Mouse (Mus musculus) frontal cortex, postnatal 14 days (tissue): ENCODE measurements around the gene Mcrs1.
A peak's percentile ranks its signal among the peaks of the same experiment; 100 is the strongest.
"Not testable (repeated sequence)": the region's sequence is repeated elsewhere in the genome, so short reads cannot be mapped to it uniquely, and the experiment has no call there.

Experiments
- DNase-seq, 2 experiments: peaks; one replicate each; pipeline ENCODE4 v3.0.0; 2022; ENCODE audit warnings: low spot score in 2 of 2

Mcrs1 gene

DNA sequence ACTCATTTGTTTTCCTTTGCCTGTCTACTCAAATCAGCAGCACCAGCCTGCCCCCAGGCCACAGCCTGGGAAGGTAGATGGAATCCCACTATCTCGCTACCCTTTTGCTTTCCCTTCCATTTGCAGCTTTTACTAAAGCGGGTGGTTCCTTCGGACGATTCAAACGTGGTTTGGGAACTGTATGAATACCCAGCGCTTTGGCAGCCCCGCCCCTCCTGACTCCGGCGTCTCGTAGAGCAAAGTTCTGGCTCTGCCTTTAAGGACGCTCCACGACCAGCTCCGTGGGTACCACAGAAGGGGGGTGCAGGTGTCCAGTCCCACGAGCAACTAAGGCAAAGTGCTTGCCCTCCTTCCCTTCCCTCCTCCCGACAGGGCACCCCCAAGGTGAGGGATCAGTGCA is 650 bp downstream of the Mcrs1 start:
- DNase-seq = not testable (repeated sequence)

DNA sequence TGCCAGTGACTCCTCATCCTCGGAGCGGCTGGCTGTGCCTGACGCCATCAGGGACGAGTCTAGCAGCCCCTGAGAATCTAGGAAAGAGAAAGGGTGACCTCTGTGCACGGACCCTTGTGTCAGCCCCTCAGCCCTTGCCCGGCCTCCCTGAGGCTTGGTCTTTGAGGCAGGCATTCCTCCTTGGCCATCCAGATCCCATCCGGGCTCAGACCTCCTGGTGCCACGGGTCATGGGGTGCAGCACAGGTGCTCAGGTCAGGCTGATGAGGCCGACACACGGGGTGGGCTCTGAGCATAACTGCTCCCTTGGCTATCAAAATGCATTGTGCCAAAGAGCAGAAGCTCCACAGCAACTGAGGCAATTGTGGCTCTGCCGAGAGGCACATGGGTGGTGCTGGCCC is 1.8 kb downstream of the Mcrs1 start:
- DNase-seq = no peak

DNA sequence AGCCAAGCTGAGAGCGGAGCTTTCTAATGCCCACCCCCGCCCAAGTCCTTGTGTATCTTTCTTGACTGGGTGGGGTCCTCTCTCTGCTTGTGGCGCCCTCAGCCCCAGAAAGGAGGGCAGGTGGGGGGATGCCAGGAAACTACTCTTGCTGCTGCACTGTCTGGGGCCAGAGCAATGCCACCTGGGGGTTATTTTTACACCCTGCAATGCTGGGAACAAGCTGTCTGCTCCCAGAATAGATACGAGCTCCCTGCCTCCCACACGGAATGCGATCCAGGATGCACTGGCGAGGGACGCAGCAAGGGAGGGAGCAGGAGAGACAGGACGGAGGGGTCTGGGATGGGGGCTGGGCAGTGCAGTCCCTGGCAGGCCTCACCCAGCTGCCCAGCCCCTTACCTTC is 2.8 kb downstream of the Mcrs1 start:
- DNase-seq = peak; percentile 57 to 75

DNA sequence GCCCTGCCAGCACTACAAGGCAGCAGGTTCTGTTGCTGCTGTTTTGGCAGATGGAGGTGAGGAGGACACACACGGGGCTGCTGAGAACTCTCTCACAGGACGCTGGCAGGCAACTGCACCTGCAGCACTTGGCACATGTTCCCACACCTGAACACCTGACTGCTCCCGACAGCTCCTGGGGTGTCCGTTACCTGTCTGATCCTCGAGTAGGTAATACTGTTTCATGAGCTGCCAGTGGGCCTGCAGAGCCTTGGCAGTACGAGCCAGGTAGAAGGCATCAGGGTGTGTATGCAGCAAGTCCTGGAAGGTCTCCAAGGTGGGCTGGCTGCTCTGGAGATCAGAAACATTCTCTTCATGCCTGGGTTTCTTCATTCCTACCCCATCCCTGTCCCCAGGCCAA is 5.0 kb downstream of the Mcrs1 start:
- not testable (repeated sequence) for DNase-seq

DNA sequence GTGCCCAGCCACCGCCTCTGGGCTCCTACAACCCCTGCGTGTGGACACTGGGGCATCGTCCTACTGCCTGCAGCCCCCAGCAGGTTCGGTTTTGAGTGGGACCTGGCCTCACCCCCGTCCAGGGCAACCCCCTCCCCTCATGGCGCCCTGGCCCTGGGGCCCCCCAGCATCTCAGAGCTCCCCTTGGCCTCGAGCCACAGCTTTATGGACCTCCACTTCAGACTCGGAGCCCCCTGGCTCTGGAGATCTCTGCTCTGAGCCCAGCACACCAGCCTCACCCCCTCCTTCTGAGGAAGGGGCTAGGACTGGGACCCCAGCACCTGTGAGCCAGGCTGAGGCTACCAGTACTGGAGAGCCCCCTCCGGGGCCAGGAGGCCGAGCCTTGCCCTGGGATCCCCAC is 9.7 kb downstream of the Mcrs1 start:
- DNase-seq = no peak

DNA sequence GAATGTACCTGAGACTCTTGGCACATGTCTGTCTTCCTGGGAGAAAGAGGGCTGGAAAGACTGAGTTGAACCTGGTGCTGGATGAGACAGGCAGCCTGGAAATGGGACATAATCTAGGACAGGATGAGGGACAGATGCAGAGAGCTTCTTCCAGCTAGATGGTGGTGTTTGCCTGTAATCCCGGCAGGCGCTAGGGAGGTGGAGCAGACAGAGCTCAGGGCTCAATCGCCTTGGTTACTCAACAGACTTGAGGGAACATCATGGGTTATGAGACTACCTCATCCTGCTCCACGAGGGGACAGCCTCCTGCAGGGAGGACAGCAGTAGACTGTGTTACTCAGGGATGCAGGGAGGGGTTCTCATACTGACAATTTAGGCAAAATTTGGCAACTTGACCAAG is 10.5 kb downstream of the Mcrs1 start:
- DNase-seq = no peak

DNA sequence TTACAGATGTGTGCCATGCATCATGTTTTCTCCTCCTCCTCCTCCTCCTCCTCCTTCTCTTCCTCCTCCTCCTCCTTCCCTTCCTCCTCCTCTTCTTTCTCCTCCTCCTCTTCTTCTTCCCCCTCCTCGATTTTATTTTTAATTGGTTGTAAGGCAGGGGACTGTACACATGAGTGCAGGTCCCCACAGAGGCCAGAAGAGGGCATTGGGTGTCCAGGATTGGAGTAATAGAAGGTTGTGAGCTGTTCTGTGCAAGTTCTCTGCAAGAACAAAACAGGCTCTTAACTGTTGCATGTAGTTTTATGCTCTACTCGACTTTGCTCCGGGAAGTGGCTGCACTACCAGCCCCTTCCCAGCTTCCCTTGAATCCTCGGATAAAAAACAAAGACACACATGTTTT is 11.6 kb downstream of the Mcrs1 start:
- DNase-seq = no peak

DNA sequence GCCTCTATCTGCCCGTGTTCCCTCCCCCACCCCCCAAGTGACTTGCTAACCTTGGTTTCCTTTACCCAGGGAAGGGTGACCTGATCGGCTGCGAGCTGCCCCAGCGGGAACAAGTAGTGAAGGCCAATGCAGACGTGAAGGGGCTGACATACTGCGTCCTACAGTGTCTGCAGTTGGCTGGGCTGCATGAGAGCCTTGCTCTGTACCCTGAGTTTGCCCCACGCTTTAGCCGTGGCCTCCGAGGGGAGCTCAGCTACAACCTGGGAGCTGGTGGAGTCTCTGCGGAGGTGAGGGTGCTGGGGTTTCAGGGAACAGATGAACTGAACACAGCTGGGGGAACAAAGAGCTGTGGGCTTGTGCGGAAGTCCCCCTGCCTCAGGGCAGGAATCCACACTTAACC is 13.8 kb downstream of the Mcrs1 start:
- no peak for DNase-seq

DNA sequence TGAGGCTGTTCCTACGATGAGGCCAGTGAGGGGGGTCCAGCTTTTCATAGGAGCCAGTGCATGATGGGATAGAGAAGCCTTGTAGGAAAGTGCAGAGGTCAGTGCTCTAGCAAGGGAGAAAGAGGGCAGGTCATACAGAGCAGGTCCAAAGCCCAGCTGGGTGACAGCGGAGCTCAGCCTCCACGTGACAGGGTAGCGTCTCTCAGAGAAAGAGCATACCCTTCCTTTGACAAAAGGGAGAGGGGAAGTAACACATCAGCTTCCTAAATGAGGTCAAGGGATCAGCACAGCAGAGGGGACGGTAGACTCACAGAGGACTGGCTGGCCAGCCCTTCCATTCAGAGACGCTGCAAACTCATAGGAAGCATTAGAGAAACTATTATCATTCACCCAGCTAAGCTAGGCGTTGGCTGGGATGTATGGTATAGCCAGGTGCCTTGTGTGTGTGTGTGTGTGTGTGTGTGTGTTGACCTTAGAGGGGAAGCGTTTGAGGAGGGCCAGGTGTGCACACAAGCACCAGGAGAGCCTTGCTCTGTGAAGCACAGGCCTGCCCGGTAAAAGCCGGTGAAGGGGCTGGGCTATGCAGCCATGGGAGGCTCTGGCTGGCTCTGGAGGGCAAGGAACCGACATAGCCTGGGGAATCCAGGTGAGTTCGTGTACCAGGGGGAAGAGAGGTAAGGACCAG is 17.3 kb downstream of the Mcrs1 start:
- DNase-seq = no peak

DNA sequence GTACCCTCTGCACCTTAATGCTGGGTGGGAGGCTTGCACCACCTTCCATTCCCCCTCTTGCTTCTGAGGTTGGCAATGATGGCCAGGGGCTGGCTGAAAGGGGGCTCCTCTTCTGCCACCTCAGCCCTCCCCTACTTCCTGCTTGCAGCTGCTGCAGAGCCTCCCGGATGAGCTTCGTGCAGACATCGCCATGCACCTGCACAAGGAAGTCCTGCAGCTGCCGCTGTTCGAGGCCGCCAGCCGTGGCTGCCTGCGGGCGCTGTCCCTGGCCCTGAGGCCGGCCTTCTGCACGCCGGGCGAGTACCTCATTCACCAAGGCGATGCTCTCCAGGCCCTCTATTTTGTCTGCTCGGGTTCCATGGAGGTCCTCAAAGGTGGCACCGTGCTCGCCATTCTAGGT is 18.0 kb downstream of the Mcrs1 start:
- no peak for DNase-seq

DNA sequence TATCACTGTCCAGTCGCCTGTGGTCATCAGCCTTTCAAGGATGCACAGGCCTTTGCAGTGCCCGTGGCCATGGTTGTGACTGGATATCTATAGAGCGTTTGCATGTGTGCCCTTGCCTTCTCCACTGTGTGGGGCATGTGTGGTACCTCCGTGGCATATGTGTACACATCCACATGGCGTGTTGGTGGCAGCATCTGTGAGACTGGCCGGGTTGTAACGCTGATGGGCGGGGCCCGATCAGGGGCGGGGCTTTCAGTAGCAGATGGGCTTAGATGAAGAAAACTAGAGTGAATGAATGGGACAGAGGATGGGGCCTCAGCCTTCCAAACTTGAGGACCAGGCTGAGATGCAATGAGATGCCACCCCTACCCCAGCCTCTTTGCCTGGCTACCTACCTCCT is 19.8 kb downstream of the Mcrs1 start:
- DNase-seq = no peak

DNA sequence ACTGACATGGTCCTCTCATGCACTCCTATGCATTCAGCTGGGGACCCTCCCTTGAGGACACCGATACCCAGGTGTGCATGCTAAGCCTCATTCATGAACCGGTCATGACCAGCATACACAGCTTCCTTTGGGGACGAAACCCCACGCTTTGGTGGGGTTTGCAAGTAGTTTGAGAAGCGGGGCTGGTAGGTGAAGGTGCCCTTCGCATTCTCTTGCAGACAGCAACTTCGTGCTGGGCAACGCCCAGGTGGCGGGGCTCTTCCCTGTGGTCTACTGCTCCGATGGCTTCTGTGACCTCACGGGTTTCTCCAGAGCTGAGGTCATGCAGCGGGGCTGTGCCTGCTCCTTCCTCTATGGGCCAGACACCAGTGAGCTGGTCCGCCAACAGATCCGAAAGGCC is 25.7 kb downstream of the Mcrs1 start:
- no peak for DNase-seq

DNA sequence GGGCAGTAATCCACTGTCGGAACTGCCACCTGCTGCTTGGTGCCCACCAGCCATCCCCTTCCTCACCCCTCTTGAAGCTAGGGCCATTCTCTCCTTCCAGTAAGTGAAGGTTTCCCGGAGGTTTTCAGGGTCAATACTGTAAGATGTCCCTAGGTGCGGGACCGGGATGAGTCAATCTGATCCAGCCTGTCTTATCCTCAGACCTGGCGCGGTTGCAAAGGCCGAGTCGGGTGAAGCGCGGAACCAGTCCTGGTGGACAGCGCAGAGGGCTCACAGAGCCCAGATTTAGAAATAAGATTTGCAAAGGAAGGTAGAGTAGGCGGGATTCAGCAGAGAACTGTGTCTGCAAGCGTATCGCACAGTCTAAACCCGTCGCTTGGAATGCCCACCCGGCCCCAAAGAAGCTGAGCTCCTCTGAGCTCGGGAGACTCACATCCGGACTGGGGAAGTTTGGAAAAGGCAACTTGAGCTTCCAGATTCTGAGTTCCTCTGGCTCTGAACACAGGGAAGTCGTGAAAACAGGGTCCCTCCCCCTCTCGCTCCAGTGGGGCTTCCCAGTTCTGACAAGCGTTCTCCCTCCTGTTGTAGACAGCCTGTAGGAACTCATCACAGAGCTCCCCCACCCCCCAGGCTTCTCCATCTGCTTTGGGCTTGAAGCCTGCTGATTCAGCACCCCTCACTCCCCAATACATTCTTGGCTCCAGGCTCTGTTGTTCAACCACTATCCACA is 26.5 kb downstream of the Mcrs1 start:
- peak; percentile 57 to 60 for DNase-seq

DNA sequence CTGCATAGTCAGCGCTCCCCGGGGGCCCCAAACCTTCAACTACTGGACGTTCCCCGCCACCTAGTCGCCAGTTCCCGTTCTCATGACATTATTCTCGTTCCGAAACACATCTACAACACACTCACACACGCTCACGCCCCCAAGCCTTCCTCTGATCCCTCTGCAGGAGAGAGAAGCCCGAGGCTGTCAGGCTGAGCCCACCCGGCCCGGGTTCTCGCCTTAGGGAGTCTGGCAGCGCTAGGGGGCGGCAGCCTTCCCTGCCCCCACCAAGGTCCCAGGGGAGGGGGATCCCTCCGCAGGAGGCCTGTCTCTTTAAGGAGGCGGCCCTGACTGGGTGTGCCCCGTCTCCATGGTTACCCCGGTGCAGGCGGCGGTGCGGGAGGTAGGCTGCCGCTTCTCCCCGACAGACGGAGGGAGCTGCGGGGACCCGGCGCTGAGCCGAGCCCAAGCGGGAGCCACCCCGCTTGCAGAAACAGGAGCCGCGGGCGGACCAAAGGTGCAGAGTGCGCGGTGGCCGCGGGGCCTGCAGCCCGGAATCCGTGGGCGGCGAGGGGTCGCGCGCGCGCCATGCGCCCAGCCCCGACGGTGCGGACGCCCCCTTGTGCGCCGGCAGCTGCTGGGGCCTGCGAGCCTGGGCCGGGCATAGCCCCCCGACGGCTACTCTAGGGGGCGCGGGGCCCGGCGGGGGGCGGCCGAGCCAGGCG is 27.4 kb downstream of the Mcrs1 start, which contains the start of gene Kcnh3:
TSS of gene Kcnh3 (plus strand) at position 654 of the 704 bp plus-strand sequence.
- peak; percentile 70 to 73 for DNase-seq

DNA sequence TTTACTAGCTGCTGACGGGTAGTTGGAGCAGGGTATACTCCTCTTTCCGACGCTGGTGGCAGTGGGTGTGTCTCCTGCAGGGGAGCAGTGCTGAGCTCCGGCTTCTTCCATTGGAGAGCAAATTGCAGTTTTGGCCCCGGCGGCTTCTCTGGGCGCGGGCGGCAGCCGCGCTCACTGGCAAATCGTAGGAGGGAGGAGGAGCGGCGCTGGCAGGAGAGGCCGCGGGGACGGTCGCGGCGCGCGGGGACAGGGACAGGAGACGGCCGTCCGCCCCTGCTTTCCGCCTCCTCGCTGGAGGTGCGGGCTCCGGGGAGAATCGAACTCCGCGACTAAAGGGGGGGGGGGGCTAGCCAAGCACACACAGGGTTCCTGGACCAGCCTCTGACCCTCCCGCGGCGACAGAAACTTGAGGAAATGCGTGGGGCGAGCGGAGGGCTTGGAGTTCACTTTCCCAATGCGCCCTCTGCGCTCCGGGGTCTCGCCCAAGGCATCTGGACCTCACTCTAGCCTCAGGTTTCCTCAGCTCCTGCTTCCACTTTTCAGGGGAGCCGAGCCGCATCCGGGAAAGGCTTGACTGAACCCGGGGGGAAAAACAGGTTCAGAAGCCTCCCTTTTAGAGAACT is 28.1 kb downstream of the Mcrs1 start:
- peak in 1 of 2 experiments; percentile 49 for DNase-seq

DNA sequence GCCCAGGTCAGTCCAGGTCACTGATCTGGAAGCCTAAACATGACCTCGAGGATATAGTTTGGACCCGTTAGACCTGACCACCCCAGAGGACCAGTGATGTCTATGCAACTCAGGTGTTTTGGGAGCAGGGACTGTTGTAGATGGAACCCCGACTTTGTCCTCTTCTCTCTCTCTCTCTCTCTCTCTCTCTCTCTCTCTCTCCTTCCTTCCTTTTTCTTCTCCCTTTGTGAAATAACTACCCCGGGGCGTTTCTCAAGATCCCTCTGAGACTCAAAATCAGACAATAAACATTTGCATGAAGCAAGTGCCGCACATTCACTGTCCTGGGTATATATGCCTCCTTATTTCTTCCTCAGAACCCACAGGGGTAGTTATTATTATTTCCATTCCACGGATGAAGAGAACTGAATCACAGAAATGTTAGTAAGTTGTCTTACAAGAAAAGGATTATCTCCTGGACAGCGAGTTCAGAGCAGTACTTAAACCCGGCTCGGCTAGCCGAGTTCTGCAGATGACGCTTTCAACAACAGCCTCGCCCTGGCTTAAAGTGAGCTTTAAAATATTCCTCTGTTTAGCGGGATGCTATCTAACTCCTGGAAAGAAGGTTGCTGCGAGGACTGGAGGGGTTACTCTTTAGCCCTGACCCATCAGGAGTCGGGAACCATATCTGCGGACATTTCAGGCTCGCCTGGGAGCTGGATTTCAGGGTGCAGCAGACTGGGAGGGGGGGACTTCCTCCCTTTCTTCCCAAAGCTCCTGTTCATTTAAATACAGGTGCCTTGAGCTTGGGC is 28.8 kb downstream of the Mcrs1 start:
- DNase-seq = no peak

DNA sequence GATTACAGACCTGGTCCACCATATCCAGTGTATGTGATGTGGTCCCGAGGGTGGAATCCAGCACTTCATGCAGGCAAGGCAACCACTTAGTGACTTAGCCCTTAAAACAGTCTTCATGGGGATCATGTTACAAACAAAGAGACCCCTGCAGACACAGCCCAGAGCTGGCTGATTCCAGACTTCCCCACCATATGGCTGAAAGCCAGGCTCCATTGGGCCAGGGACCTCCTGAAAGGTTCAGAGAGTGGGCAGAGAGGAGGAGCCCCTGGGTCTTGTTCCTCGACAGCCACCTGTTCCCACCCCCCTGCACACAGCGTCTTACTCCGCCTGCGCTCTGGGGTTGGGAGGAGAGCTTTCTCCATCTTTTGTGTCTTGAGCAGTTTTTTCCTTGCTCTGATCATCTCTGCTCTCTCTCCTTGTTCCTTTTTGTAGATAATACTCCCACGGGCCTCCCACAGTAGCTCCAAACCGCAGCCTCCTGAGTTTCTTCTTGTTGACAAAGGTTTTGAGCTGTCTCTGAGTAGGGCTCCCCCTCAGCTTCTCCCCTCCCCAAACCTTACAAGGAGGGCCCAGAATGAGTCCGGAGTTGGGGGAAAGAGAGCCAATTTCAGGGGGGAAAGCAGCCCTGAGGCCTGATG is 30.3 kb downstream of the Mcrs1 start:
- DNase-seq = no peak

DNA sequence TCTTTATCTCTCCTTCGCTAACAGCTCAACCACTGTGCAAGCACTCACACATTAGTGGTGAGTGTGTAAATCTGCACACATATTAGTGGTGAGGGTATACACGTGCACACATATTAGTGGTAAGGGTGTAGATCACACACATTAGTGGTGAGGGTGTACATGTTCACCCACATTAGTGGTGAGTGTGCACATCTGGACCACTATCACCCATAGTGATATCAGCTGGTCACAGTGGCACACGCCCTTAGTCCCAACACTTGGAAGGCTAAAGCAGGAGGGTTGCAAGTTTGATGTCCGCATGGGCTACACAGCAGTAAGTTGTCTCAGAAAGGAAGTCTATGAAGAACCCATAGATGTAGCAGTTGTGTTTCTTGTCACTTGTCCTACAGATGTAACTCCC is 34.1 kb downstream of the Mcrs1 start:
- DNase-seq = no peak

DNA sequence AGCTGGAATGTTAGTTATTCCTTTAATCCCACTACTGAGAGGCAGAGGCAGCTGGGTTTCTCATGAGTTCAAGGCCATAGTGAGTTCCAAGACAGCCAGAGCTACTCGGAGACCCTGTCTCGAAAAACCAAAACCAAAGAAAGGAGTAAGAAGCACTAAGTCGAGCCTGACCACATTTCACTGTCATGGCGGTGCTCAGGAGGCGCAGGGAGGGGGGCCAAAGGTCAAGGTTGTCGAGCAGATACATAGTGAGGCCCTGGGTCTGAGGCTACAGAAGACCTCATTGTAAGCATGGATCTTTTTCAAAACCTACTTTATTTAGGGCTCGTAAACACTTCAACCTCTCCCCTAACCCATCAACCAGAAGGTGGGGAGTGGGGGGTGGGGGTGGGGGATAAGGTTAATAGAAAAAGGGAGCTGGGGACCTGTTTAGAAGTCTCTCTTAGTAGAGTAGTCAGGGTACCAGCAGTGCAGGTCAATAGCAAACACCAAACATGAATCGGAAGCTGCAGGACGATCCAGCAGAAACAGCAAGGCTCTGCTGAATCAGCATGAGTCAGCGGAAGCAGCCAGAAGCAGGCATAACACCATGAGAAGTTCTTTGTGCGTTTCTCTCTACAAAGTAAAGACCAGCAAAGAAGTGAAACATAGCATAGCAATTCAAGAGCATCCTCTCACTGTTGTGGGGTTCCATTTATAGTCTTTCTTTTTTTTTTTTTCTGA is 35.9 kb downstream of the Mcrs1 start:
- DNase-seq = no peak

DNA sequence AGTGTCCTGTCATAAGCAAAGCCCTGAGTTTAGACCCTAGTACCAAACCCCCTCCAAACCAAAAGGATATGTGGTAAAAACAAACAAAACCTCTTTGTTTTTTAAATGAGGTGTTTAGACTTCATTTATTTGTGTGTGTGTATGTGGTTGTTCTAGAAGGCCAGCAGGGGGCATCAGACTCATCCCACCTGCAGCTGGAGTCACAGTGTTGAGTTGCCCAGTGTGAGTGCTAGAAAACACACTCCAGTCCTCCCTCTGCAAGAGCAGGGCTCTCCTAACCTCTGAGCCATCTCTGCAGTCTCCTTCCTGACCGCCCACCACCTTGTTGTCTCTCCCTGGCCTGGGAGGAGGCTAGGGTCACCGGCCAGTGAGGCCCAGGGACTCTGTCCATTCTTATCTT is 36.8 kb downstream of the Mcrs1 start:
- DNase-seq = no peak
